In genomic region chr10:12903440-12904139, GRCm38 (mm10) we compare ENCODE assay signal across 1 mouse cellular context.
TF ChIP-seq lines count a peak whose summit lies in the region.

No protein-coding gene starts in this region.

TF ChIP-seq in CH12.LX, 34 proteins besides CTCF, POLR2A, EP300 and RAD21 (continued from another document):
- TF ChIP-seq TCF12 (IDR thresholded peaks at IDR 0.05; ENCODE audit: low read depth, low read length): peak; percentile 90
- TF ChIP-seq PAX5 (IDR thresholded peaks at IDR 0.05; ENCODE audit: low read length): no peak
- no peak for TF ChIP-seq JUND (conservative IDR thresholded peaks at IDR 0.05; ENCODE audit: low read depth, low read length)
- no peak for TF ChIP-seq JUN (IDR thresholded peaks at IDR 0.05; ENCODE audit: insufficient read depth, low read depth, low read length)
- no peak for TF ChIP-seq BHLHE40 (IDR thresholded peaks at IDR 0.05; ENCODE audit: low read depth, low read length)
